Mouse (Mus musculus) ES-E14 (cell line): ENCODE data around the gene Fxn.

Experiments
- CHD2 ChIP-seq: IDR thresholded peaks from 2 replicates; pipeline ENCODE4 v1.6.1; 2014; ENCODE audit warnings: mild to moderate bottlenecking, low read depth, low read length, inconsistent platforms
- MAFK ChIP-seq: IDR thresholded peaks from 2 replicates; pipeline ENCODE4 v1.6.1; 2014; ENCODE audit warnings: mild to moderate bottlenecking, low read depth, low read length, inconsistent platforms; ENCODE audit not compliant: insufficient read depth
- ZC3H11A ChIP-seq: IDR thresholded peaks from 2 replicates; pipeline ENCODE4 v1.6.1; 2012; ENCODE audit warnings: low read depth, mild to moderate bottlenecking, inconsistent platforms, low read length, borderline replicate concordance
- ZNF384 ChIP-seq: IDR thresholded peaks from 2 replicates; pipeline ENCODE4 v1.6.1; 2012; ENCODE audit warnings: low read depth, low read length, inconsistent platforms

GRCm38 (mm10) chr19:24241271-24241670, 39.1 kb downstream of the Fxn start:
- TF ChIP-seq ZNF384: no peak
- no peak for TF ChIP-seq MAFK
- TF ChIP-seq CHD2: no peak
- no peak for TF ChIP-seq ZC3H11A
